Mouse (Mus musculus) limb, embryonic 14.5 days (tissue): ENCODE results near the gene Apc2. TPM values are rescaled to one million over a fixed set of nuclear protein-coding genes. Genes with fewer than 3 reads are reported as not detected.
A peak's percentile ranks its signal among the peaks of the same experiment; 100 is the strongest.

Source experiments
- ATAC-seq: fragments of 200-750 bp; cut with Nextera tagmentation; 2 replicates; pipeline ENCODE4 v1.8.0; 2017; ENCODE audit warnings: low read depth, moderate number of reproducible peaks, moderate TSS enrichment; ENCODE audit not compliant: low FRiP score
- DNase-seq: peaks from one replicate; pipeline ENCODE4 v3.0.0-alpha.2; 2015; ENCODE audit warnings: low spot score
- H3K27ac ChIP-seq: fragments of 300-500 bp; sonication (generic); replicated peaks from 2 replicates; pipeline ENCODE4 v1.5.1; 2014; ENCODE audit warnings: low read depth, mild to moderate bottlenecking, low read length, moderate library complexity, mixed read lengths
- H3K27me3 ChIP-seq: fragments of 300-500 bp; sonication (generic); 2 replicates; pipeline ENCODE4 v1.6.1; 2014; ENCODE audit warnings: low read length, mixed read lengths; ENCODE audit not compliant: control insufficient read depth, insufficient read depth
- H3K36me3 ChIP-seq: fragments of 300-500 bp; sonication (generic); 2 replicates; pipeline ENCODE4 v1.6.1; 2014; ENCODE audit warnings: mild to moderate bottlenecking, low read length, moderate library complexity, mixed read lengths; ENCODE audit not compliant: control insufficient read depth, insufficient read depth
- H3K4me1 ChIP-seq: fragments of 300-500 bp; sonication (generic); 2 replicates; pipeline ENCODE4 v1.6.1; 2014; ENCODE audit warnings: antibody characterized with exemption, low read length, mixed read lengths; ENCODE audit not compliant: control insufficient read depth, insufficient read depth
- H3K4me2 ChIP-seq: fragments of 300-500 bp; sonication (generic); replicated peaks from 2 replicates; pipeline ENCODE4 v1.6.1; 2014; ENCODE audit warnings: low read depth, mild to moderate bottlenecking, low read length, moderate library complexity; ENCODE audit not compliant: severe bottlenecking
- H3K4me3 ChIP-seq: fragments of 300-500 bp; sonication (generic); replicated peaks from 2 replicates; pipeline ENCODE4 v1.5.1; 2014; ENCODE audit warnings: low read length
- H3K9ac ChIP-seq: fragments of 300-500 bp; sonication (generic); 2 replicates; pipeline ENCODE4 v1.6.1; 2014; ENCODE audit warnings: mild to moderate bottlenecking, low read depth, low read length, moderate library complexity; ENCODE audit not compliant: severe bottlenecking
- H3K9me3 ChIP-seq: fragments of 300-500 bp; sonication (generic); 2 replicates; pipeline ENCODE4 v1.6.1; 2016; ENCODE audit warnings: low read length; ENCODE audit not compliant: control insufficient read depth
- POLR2A ChIP-seq: fragments of 200-500 bp; IDR thresholded peaks from 2 replicates; pipeline ENCODE4 v1.8.0; 2012; ENCODE audit warnings: inconsistent platforms, mild to moderate bottlenecking, moderate library complexity, borderline replicate concordance; ENCODE audit not compliant: insufficient read depth, insufficient read length; ENCODE audit errors: extremely low read depth
- WGBS: fragments of 180-500 bp; shearing (Covaris S2); extraction: QIAGEN DNeasy Blood & Tissue Kit; methylation state at CpG from one replicate; pipeline ENCODE4 v1.1.7; 2014; 5-methylcytosine and 5-hydroxymethylcytosine counted together
- microRNA-seq: library from miRNA; unstranded; fragments of <30 nt; microRNA quantifications from one replicate; pipeline ENCODE4, GENCODE M21; 2016
- polyA plus RNA-seq, 2 experiments: library from polyadenylated mRNA; depleted of rRNA in 1 of 2; stranded (reverse) in 1 of 2; unstranded in 1 of 2; fragments of >200 nt; fragmentation: Nextera tagmentation in 1 of 2; extraction: Ambion mirVana in 1 of 2; gene quantifications; 2 replicates each; pipeline versions ENCODE4 v1.2.1 to v1.2.3; 2012 to 2014

The Apc2 gene
- polyA plus RNA-seq, 2 experiments: 1.5 to 2.5 TPM

DNA sequence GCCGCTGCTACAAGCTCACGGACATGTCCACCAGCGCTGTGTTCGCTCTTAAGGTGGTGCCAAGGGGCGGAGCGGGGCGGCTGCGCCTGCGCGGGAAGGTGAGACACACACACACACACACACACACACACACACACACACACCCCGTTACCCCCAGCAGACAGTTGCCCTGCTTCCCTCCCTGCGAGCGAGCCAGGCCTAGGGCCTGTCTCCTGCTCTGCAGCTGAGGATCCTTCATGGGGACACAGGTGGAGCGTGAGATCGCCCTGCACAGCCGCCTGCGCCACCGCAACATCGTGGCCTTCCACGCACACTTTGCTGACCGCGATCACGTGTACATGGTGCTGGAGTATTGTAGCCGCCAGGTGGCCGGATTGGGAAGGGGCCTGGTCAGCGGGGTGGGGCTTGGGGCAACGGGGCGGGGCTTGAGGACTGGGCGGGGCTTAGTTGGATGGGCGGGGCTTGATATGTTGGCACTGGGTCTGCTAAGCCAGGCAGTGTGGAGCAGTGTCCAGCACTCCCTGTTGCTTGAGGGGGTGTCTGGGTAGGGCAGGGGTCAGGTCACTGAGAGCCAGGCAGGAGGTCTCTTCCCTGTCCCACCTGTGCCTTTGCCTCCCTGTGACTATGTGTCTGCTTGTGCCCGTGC is 62.3 kb downstream of the Apc2 start:
- ATAC-seq: 0 out of 2 replicates have a peak, but pooled peaks have one; percentile 24
- H3K9ac ChIP-seq: peak overlapping the region; percentile 25; the same call in 1 of the 2 replicates
- no peak for DNase-seq

DNA sequence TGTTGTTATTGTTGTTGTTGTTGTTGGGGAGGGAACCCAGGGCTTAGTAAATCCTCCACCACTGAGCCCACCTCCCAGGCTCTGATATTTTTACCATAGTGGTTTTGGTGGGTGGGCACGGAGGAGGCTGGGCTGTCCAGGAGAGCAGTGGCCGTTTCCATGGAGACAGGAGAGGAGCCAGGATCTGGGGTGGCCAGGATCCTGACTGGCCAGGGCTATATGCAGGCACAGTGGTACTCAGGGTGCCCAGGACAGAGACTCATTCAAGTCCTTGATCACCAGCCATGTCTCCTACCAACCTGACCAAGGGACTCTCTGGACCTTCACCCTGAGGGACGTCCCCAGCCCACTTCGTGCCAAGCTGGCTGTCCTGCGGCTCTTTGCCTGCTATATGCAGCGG is 68.0 kb downstream of the Apc2 start:
- H3K27me3 ChIP-seq: 0 out of 2 replicates have a peak, but pooled peaks cover under 1% of the 10 kb centered on the region
- H3K4me3 ChIP-seq: no peak overlapping the region
- H3K27ac ChIP-seq: no peak overlapping the region
- no peaks in the 10 kb centered on the region for H3K9me3 ChIP-seq
- ATAC-seq (no peak), DNase-seq (no peak)
- TF ChIP-seq POLR2A: no peak
- H3K4me1 ChIP-seq: no peaks in the 10 kb centered on the region
- 42% methylated on average over 6 of the region's 6 CpGs for WGBS
- H3K4me2 ChIP-seq: no peak overlapping the region
- H3K9ac ChIP-seq: no peak overlapping the region
- no peaks in the 10 kb centered on the region for H3K36me3 ChIP-seq

More for the DNA sequence above, 62.3 kb downstream of the Apc2 start:
- Histone ChIP-seq H3K4me2 (peak overlapping the region; percentile 39), H3K27ac (no peak overlapping the region), H3K4me1 (peaks cover 15% of the 10 kb centered on the region), H3K27me3 (peaks cover 45% of the 10 kb centered on the region), H3K4me3 (peak overlapping the region; percentile 43), H3K9me3 (no peaks in the 10 kb centered on the region), H3K36me3 (no peaks in the 10 kb centered on the region)
- no peak for TF ChIP-seq POLR2A
- WGBS: 9% methylated on average over 27 of the region's 31 CpGs

DNA sequence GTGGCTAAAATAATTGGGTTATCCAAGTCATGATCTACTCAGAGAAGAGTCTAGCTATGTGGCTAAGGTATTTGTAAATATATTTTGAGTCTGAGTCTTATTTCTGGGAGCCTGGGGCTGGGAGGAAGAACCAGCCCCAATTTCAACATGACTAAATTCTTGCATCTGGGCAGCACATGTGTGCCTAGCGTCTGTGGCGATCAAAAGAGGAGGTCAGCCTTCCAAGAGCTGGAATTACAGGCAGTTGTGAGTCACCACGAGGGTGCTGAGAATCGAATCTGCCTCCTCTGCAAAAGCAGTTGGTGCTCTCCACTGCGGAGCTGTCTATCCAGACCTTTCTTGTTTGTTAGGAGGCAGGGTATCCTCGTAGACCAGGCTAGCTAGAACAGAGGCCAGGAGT is 70.0 kb downstream of the Apc2 start:
- WGBS: 43% methylated on average over 6 of the region's 6 CpGs
- H3K4me2 ChIP-seq: no peak overlapping the region
- DNase-seq (no peak), ATAC-seq (no peak)
- H3K9me3 ChIP-seq: no peaks in the 10 kb centered on the region
- H3K4me1 ChIP-seq: no peaks in the 10 kb centered on the region
- no peaks in the 10 kb centered on the region for H3K36me3 ChIP-seq
- no peak overlapping the region for H3K27ac ChIP-seq
- H3K9ac ChIP-seq: no peak overlapping the region
- no peaks in the 10 kb centered on the region for H3K27me3 ChIP-seq
- TF ChIP-seq POLR2A: no peak
- no peak overlapping the region for H3K4me3 ChIP-seq

Small RNA genes within 50 kb of the gene (microRNA-seq; reads per million reads assigned to microRNA genes)
- not detected for gene Mir6911

Other genes with a start within 250 kb of the Apc2 start
- gene Gpx4, start 248.8 kb upstream of the Apc2 start, polyA plus RNA-seq (2012; rRNA removed): 372 and 379 TPM in 2 replicates
- gene Gpx4, start 248.8 kb upstream of the Apc2 start, polyA plus RNA-seq (2014; fragmentation: Nextera tagmentation; extraction: Ambion mirVana): 466 and 493 TPM in 2 replicates
- 24.9 and 29.5 TPM in 2 replicates for gene Sbno2, start 190.4 kb upstream of the Apc2 start, polyA plus RNA-seq (2012; rRNA removed)
- gene Sbno2, start 190.4 kb upstream of the Apc2 start, polyA plus RNA-seq (2014; fragmentation: Nextera tagmentation; extraction: Ambion mirVana): 15.3 and 16.8 TPM in 2 replicates
- 133 and 147 TPM in 2 replicates for gene Stk11, start 180.2 kb upstream of the Apc2 start, polyA plus RNA-seq (2012; rRNA removed)
- gene Stk11, start 180.2 kb upstream of the Apc2 start, polyA plus RNA-seq (2014; fragmentation: Nextera tagmentation; extraction: Ambion mirVana): 30.1 and 32.4 TPM in 2 replicates
- 449 and 577 TPM in 2 replicates for gene Atp5d, start 157.3 kb upstream of the Apc2 start, polyA plus RNA-seq (2012; rRNA removed)
- 477 TPM in 2 replicates for gene Atp5d, start 157.3 kb upstream of the Apc2 start, polyA plus RNA-seq (2014; fragmentation: Nextera tagmentation; extraction: Ambion mirVana)
- gene Cbarp, start 155.1 kb upstream of the Apc2 start, polyA plus RNA-seq (2012; rRNA removed): 28.9 and 36.0 TPM in 2 replicates
- 7.5 and 9.3 TPM in 2 replicates for gene Cbarp, start 155.1 kb upstream of the Apc2 start, polyA plus RNA-seq (2014; fragmentation: Nextera tagmentation; extraction: Ambion mirVana)
- 108 and 161 TPM in 2 replicates for gene Midn, start 147.7 kb upstream of the Apc2 start, polyA plus RNA-seq (2012; rRNA removed)
- 33.4 and 39.6 TPM in 2 replicates for gene Midn, start 147.7 kb upstream of the Apc2 start, polyA plus RNA-seq (2014; fragmentation: Nextera tagmentation; extraction: Ambion mirVana)
- gene Cirbp, start 130.0 kb upstream of the Apc2 start, polyA plus RNA-seq (2012; rRNA removed): 286 and 289 TPM in 2 replicates
- gene Cirbp, start 130.0 kb upstream of the Apc2 start, polyA plus RNA-seq (2014; fragmentation: Nextera tagmentation; extraction: Ambion mirVana): 101 and 106 TPM in 2 replicates
- gene 1600002K03Rik, start 123.0 kb upstream of the Apc2 start, polyA plus RNA-seq (2012; rRNA removed): 10.9 and 15.5 TPM in 2 replicates
- gene 1600002K03Rik, start 123.0 kb upstream of the Apc2 start, polyA plus RNA-seq (2014; fragmentation: Nextera tagmentation; extraction: Ambion mirVana): 8.5 and 12.8 TPM in 2 replicates
- 41.7 and 67.7 TPM in 2 replicates for gene Efna2, start 116.5 kb upstream of the Apc2 start, polyA plus RNA-seq (2012; rRNA removed)
- gene Efna2, start 116.5 kb upstream of the Apc2 start, polyA plus RNA-seq (2014; fragmentation: Nextera tagmentation; extraction: Ambion mirVana): 31.5 and 38.6 TPM in 2 replicates
- gene Mum1, start 69.5 kb upstream of the Apc2 start, polyA plus RNA-seq (2012; rRNA removed): 91.5 and 93.4 TPM in 2 replicates
- 50.1 and 57.3 TPM in 2 replicates for gene Mum1, start 69.5 kb upstream of the Apc2 start, polyA plus RNA-seq (2014; fragmentation: Nextera tagmentation; extraction: Ambion mirVana)
- gene Ndufs7, start 46.9 kb upstream of the Apc2 start, polyA plus RNA-seq (2012; rRNA removed): 338 and 449 TPM in 2 replicates
- gene Ndufs7, start 46.9 kb upstream of the Apc2 start, polyA plus RNA-seq (2014; fragmentation: Nextera tagmentation; extraction: Ambion mirVana): 349 and 366 TPM in 2 replicates
- 74.1 and 80.5 TPM in 2 replicates for gene Gamt, start 35.0 kb upstream of the Apc2 start, polyA plus RNA-seq (2012; rRNA removed)
- gene Gamt, start 35.0 kb upstream of the Apc2 start, polyA plus RNA-seq (2014; fragmentation: Nextera tagmentation; extraction: Ambion mirVana): 75.7 and 90.8 TPM in 2 replicates
- 243 and 272 TPM in 2 replicates for gene Dazap1, start 34.5 kb upstream of the Apc2 start, polyA plus RNA-seq (2012; rRNA removed)
- 46.1 and 50.7 TPM in 2 replicates for gene Dazap1, start 34.5 kb upstream of the Apc2 start, polyA plus RNA-seq (2014; fragmentation: Nextera tagmentation; extraction: Ambion mirVana)
- 3,060 and 3,829 TPM in 2 replicates for gene Rps15, start 3.5 kb upstream of the Apc2 start, polyA plus RNA-seq (2012; rRNA removed)
- 1,091 and 1,173 TPM in 2 replicates for gene Rps15, start 3.5 kb upstream of the Apc2 start, polyA plus RNA-seq (2014; fragmentation: Nextera tagmentation; extraction: Ambion mirVana)
- 45.1 and 46.7 TPM in 2 replicates for gene 2310011J03Rik, start 24.6 kb downstream of the Apc2 start, polyA plus RNA-seq (2012; rRNA removed)
- gene 2310011J03Rik, start 24.6 kb downstream of the Apc2 start, polyA plus RNA-seq (2014; fragmentation: Nextera tagmentation; extraction: Ambion mirVana): 45.1 and 46.1 TPM in 2 replicates
- 7.8 and 10.7 TPM in 2 replicates for gene Pcsk4, start 33.5 kb downstream of the Apc2 start, polyA plus RNA-seq (2012; rRNA removed)
- 4.2 and 5.9 TPM in 2 replicates for gene Pcsk4, start 33.5 kb downstream of the Apc2 start, polyA plus RNA-seq (2014; fragmentation: Nextera tagmentation; extraction: Ambion mirVana)
- gene Reep6, start 34.0 kb downstream of the Apc2 start, polyA plus RNA-seq (2012; rRNA removed): 3.9 TPM in 2 replicates
- gene Reep6, start 34.0 kb downstream of the Apc2 start, polyA plus RNA-seq (2014; fragmentation: Nextera tagmentation; extraction: Ambion mirVana): 9.9 and 10.5 TPM in 2 replicates
- gene Adamtsl5, start 52.4 kb downstream of the Apc2 start, polyA plus RNA-seq (2012; rRNA removed): 16.5 and 21.9 TPM in 2 replicates
- 6.5 and 6.7 TPM in 2 replicates for gene Adamtsl5, start 52.4 kb downstream of the Apc2 start, polyA plus RNA-seq (2014; fragmentation: Nextera tagmentation; extraction: Ambion mirVana)
- gene Plk5, start 60.5 kb downstream of the Apc2 start, polyA plus RNA-seq (2012; rRNA removed): 1.8 and 1.9 TPM in 2 replicates
- 0.48 and 0.88 TPM in 2 replicates for gene Plk5, start 60.5 kb downstream of the Apc2 start, polyA plus RNA-seq (2014; fragmentation: Nextera tagmentation; extraction: Ambion mirVana)
- 44.0 and 60.0 TPM in 2 replicates for gene Mex3d, start 91.7 kb downstream of the Apc2 start, polyA plus RNA-seq (2012; rRNA removed)
- gene Mex3d, start 91.7 kb downstream of the Apc2 start, polyA plus RNA-seq (2014; fragmentation: Nextera tagmentation; extraction: Ambion mirVana): 8.2 and 9.0 TPM in 2 replicates
- gene Mbd3, start 103.6 kb downstream of the Apc2 start, polyA plus RNA-seq (2012; rRNA removed): 267 and 270 TPM in 2 replicates
- gene Mbd3, start 103.6 kb downstream of the Apc2 start, polyA plus RNA-seq (2014; fragmentation: Nextera tagmentation; extraction: Ambion mirVana): 196 and 214 TPM in 2 replicates
- 572 and 718 TPM in 2 replicates for gene Uqcr11, start 110.9 kb downstream of the Apc2 start, polyA plus RNA-seq (2012; rRNA removed)
- 617 and 707 TPM in 2 replicates for gene Uqcr11, start 110.9 kb downstream of the Apc2 start, polyA plus RNA-seq (2014; fragmentation: Nextera tagmentation; extraction: Ambion mirVana)
- 191 and 260 TPM in 2 replicates for gene Tcf3, start 137.7 kb downstream of the Apc2 start, polyA plus RNA-seq (2012; rRNA removed)
- 129 and 147 TPM in 2 replicates for gene Tcf3, start 137.7 kb downstream of the Apc2 start, polyA plus RNA-seq (2014; fragmentation: Nextera tagmentation; extraction: Ambion mirVana)
- 0.01 TPM in 2 replicates for gene Onecut3, start 198.9 kb downstream of the Apc2 start, polyA plus RNA-seq (2012; rRNA removed)
- not detected in 2 replicates for gene Onecut3, start 198.9 kb downstream of the Apc2 start, polyA plus RNA-seq (2014; fragmentation: Nextera tagmentation; extraction: Ambion mirVana)
- gene Atp8b3, start 243.1 kb downstream of the Apc2 start, polyA plus RNA-seq (2012; rRNA removed): 0.30 and 0.70 TPM in 2 replicates
- 0.14 and 0.22 TPM in 2 replicates for gene Atp8b3, start 243.1 kb downstream of the Apc2 start, polyA plus RNA-seq (2014; fragmentation: Nextera tagmentation; extraction: Ambion mirVana)